Comparison of ENCODE assay signal across 8 mouse cellular contexts in genomic region chr11:32009961-32010662, GRCm38 (mm10). TPM values are rescaled to one million over a fixed set of nuclear protein-coding genes. Genes with fewer than 3 reads are reported as not detected.
DNase-seq lines count a peak whose midpoint lies in the region; ATAC-seq lines count a peak whose summit lies in the region.

No protein-coding gene starts in this region.

- H3K27me3 ChIP-seq in embryonic facial prominence, embryonic 13.5 days = no peaks in the 10 kb centered on the region
- no peaks in the 10 kb centered on the region for H3K27me3 ChIP-seq in limb, embryonic 11.5 days (ENCODE audit: control insufficient read depth, insufficient read depth, low read length)

- no peak overlapping the region for H3K4me3 ChIP-seq in embryonic facial prominence, embryonic 13.5 days
- H3K4me3 ChIP-seq in limb, embryonic 11.5 days (ENCODE audit: low read depth, low read length) = no peak overlapping the region

- peak; percentile 49 for DNase-seq in layer of hippocampus, adult 11-12 months (ENCODE audit: low spot score)
- no peak for DNase-seq in layer of hippocampus, postnatal 25 days (ENCODE audit: extremely low spot score in 1 of 2, low spot score in 1 of 2)
- DNase-seq in R1 (ENCODE audit: low read depth, low spot score) = peak; percentile 39
- DNase-seq in limb, embryonic 11.5 days (ENCODE audit: low spot score) = peak; percentile 75
- DNase-seq in retina, postnatal 1 day = peak; percentile 53
- DNase-seq in frontal cortex, postnatal 25 days (ENCODE audit: low spot score in 2 of 2) = no peak
- DNase-seq in spleen, postnatal 14 days (ENCODE audit: low spot score in 2 of 2) = no peak

- H3K9ac ChIP-seq in embryonic facial prominence, embryonic 13.5 days = no peak overlapping the region
- no peak overlapping the region for H3K9ac ChIP-seq in limb, embryonic 11.5 days (ENCODE audit: low read length)

- no peak overlapping the region for H3K4me2 ChIP-seq in embryonic facial prominence, embryonic 13.5 days
- no peak overlapping the region for H3K4me2 ChIP-seq in limb, embryonic 11.5 days (ENCODE audit: low read depth, severe bottlenecking)

- ATAC-seq in embryonic facial prominence, embryonic 13.5 days (ENCODE audit: insufficient number of reproducible peaks, insufficient read depth, low FRiP score, low TSS enrichment, low read depth) = 0 out of 2 replicates have a peak, but pooled peaks have one; percentile 15
- peak; percentile 87; the same call in 1 of the 2 replicates for ATAC-seq in limb, embryonic 11.5 days (ENCODE audit: insufficient number of reproducible peaks, low FRiP score, low TSS enrichment, low read depth)

- H3K4me1 ChIP-seq in embryonic facial prominence, embryonic 13.5 days = peaks cover 15% of the 10 kb centered on the region
- H3K4me1 ChIP-seq in limb, embryonic 11.5 days (ENCODE audit: control insufficient read depth, insufficient read depth, low read length) = 0 out of 2 replicates have a peak, but pooled peaks cover 2% of the 10 kb centered on the region

- no peaks in the 10 kb centered on the region for H3K36me3 ChIP-seq in embryonic facial prominence, embryonic 13.5 days
- H3K36me3 ChIP-seq in limb, embryonic 11.5 days (ENCODE audit: control insufficient read depth, insufficient read depth, low read length) = no peaks in the 10 kb centered on the region

- H3K27ac ChIP-seq in embryonic facial prominence, embryonic 13.5 days = no peak overlapping the region
- H3K27ac ChIP-seq in limb, embryonic 11.5 days (replicated peaks; ENCODE audit: low read depth, low read length) = no peak overlapping the region

- peaks cover 8% of the 10 kb centered on the region for H3K9me3 ChIP-seq in embryonic facial prominence, embryonic 13.5 days
- peaks cover 2% of the 10 kb centered on the region; the same call in 1 of the 2 replicates for H3K9me3 ChIP-seq in limb, embryonic 11.5 days (ENCODE audit: control insufficient read depth, low read length)

- WGBS in embryonic facial prominence, embryonic 13.5 days = 35% methylated on average over 13 of the region's 13 CpGs
- 32% methylated on average over 13 of the region's 13 CpGs for WGBS in limb, embryonic 11.5 days

RNA-seq across cellular contexts. Expression of gene Nsg2, which starts 9.8 kb away (rescaled TPM):
- 100 to 1,000 TPM; 682 to 735 TPM for total RNA-seq in layer of hippocampus, postnatal 25 days (2021)
- polyA plus RNA-seq in embryonic facial prominence, embryonic 13.5 days (2015; fragmentation: Nextera tagmentation; extraction: Ambion mirVana) = 5.7 and 8.7 TPM in 2 replicates
- polyA plus RNA-seq in limb, embryonic 11.5 days (2014; fragmentation: Nextera tagmentation; extraction: Ambion mirVana) = 1.5 and 1.9 TPM in 2 replicates

RNA-seq across cellular contexts. Expression of gene 4930524B15Rik, which starts 44.7 kb away (rescaled TPM):
- total RNA-seq in layer of hippocampus, postnatal 25 days (2021) = under 1 TPM in 1 of 2 experiments, not detected in 1; 0.12 TPM
- 0.10 and 0.12 TPM in 2 replicates for polyA plus RNA-seq in embryonic facial prominence, embryonic 13.5 days (2015; fragmentation: Nextera tagmentation; extraction: Ambion mirVana)
- 0.12 TPM in 1 of 2 replicates, not detected in the other for polyA plus RNA-seq in limb, embryonic 11.5 days (2014; fragmentation: Nextera tagmentation; extraction: Ambion mirVana)

Comparison
In these comparisons a context has a peak if more than half of its experiments do, and no peak if none do; other contexts are left out.
1. DNase-seq: peak in layer of hippocampus, adult 11-12 months (single experiment), R1 (single experiment), limb, embryonic 11.5 days (single experiment) and retina, postnatal 1 day (single experiment); none in layer of hippocampus, postnatal 25 days (0 of 2), frontal cortex, postnatal 25 days (0 of 2) and spleen, postnatal 14 days (0 of 2).